Mouse (Mus musculus) brown adipose tissue, adult 24 weeks (tissue): ENCODE results near the gene Lin9. TPM values are rescaled to one million over a fixed set of nuclear protein-coding genes. Genes with fewer than 3 reads are reported as not detected.

Experiments
- H3K27ac ChIP-seq: fragments of 200-500 bp; replicated peaks from 2 replicates; pipeline ENCODE4 v1.5.1; 2012; ENCODE audit warnings: low read depth, mild to moderate bottlenecking, low read length
- H3K4me1 ChIP-seq: fragments of 200-500 bp; 2 replicates; pipeline ENCODE4 v1.6.1; 2012; ENCODE audit warnings: low read length, mixed read lengths; ENCODE audit not compliant: control insufficient read depth, insufficient read depth, insufficient read length
- H3K4me3 ChIP-seq: fragments of 200-500 bp; 2 replicates; pipeline ENCODE4 v1.5.1; 2012; ENCODE audit warnings: low read depth, mild to moderate bottlenecking, low read length, moderate library complexity; ENCODE audit not compliant: insufficient read depth
- polyA plus RNA-seq: library from polyadenylated mRNA; stranded (reverse); fragments of >200 nt; gene quantifications from 2 replicates; pipeline ENCODE4 v1.2.4, GENCODE M21; 2012; ENCODE audit not compliant: missing spikeins, insufficient read depth, insufficient read length

The Lin9 gene
- polyA plus RNA-seq, 1 experiment, result 3.4 TPM

DNA sequence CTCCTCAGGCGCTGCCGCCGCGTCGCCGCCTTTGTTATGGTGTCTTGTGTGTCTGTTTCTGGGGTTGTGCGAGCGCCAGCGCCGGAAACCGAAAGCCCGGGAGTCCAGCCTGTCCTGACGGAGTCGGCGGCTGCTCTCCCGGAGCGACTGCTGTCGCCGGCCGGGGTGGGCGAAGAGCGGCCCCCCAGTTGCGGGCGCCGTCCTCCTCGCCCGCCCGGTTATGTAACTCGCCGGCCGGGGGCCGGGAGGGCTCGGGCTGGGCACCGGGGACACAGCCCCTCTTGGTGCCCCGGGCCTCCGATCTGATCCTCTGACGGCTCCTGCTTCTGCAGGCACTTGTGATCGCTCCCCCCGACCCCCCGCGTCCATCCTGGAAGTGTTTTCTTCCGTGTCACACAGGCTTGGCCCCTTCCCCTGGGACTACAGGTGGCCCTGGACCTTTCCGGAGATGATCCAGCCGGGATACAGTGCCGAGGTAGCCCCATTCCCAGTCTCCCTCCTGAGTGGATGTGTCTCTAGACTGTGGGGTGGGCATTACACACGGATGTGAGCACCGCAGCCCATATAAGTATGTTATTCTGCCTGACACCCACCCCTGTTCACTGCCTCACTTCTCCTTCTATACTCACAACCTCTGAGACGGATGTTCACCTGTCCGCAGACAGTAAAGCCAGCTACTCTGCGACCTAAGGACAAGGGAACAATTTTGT, 723 bp downstream of the Lin9 start:
- H3K4me3 ChIP-seq, result peak overlapping the region; percentile 81
- no peak overlapping the region for H3K27ac ChIP-seq
- H3K4me1 ChIP-seq, result no peaks in the 10 kb centered on the region

- no peaks in the 10 kb centered on the region for H3K4me1 ChIP-seq
- H3K27ac ChIP-seq, result no peak overlapping the region
- peak overlapping the region; percentile 81; the same call in 1 of the 2 replicates for H3K4me3 ChIP-seq
These were observed 1.2 kb downstream of the Lin9 start for GRCm38 (mm10) chr1:180642228-180642564.

DNA sequence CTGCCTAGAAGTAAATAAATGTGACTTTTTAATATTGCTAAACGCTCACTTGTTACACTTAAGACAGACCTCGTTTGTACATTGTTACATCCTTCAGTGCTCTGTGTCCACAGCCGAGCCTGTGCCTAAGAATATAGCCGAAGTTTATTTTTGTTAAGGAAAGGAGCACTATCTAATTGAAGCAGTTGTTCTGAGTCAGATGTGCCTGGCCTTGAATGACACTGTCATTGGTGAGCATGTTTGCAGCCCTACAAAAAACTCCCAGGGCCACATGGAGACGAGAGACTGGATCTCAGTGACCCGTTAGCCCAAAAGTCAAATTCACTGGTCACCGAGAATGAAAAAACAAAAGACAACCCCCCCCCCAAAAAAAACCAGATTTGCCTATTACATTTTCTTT, 50.3 kb downstream of the Lin9 start:
- Histone ChIP-seq H3K4me3 (no peak overlapping the region), H3K27ac (no peak overlapping the region), H3K4me1 (no peaks in the 10 kb centered on the region)

GRCm38 (mm10) chr1:180696626-180697352, 55.8 kb downstream of the Lin9 start, which contains the start of gene Mixl1:
Gene Mixl1, minus strand, starts transcription at chr1:180697034.
- Histone ChIP-seq H3K4me3 (peak within 1 kb of the TSS; percentile 31), H3K4me1 (0 out of 2 replicates have a peak, but pooled peaks cover 2% of the 10 kb centered on the region), H3K27ac (no peak within 1 kb of the TSS)

GRCm38 (mm10) chr1:180698063-180698462, 57.1 kb downstream of the Lin9 start:
- 0 out of 2 replicates have a peak, but pooled peaks cover 2% of the 10 kb centered on the region for H3K4me1 ChIP-seq
- H3K27ac ChIP-seq, result no peak overlapping the region
- no peak overlapping the region for H3K4me3 ChIP-seq

DNA sequence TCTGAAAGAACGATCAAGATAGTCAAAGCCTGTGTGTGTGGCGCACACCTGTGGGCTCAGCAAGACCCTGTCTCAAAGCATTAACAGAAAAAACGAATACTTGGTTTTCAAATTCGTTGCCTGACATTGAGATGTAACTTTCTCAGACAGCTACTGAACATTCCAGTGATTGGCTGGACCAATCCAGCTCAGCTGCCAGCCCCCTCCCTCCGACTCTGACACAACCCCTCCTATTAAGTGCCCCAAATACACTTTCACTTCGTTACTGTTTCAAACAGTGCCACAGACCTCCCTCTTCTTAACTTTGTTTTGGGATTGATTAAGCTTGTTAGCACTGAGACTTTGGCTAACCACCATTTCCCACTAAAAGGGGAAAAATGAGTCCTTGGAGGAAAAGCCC, 62.5 kb downstream of the Lin9 start:
- H3K4me1 ChIP-seq, result no peaks in the 10 kb centered on the region
- H3K4me3 ChIP-seq, result peak overlapping the region; percentile 43
- H3K27ac ChIP-seq, result no peak overlapping the region

DNA sequence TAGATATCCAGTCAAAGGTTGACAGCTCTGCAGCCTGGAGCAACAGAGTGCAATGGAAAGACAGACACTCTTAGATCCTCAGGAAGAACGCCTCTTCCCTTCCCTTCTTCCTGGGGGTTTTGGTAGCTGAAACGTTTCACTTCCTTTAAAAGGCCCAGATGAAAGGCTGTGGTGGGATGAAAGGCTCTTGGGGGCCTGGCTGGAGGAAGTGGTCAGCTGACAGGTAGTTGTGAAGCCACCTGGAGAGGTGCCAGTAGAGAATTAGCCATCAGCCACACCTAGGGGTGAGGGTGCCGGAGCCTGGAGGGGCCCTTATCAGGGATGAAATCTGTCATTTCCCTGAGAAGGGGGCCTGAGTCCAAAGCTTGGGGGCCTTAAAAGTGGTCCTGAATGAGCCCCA, 66.4 kb downstream of the Lin9 start:
- H3K27ac ChIP-seq, result no peak overlapping the region
- no peaks in the 10 kb centered on the region for H3K4me1 ChIP-seq
- no peak overlapping the region for H3K4me3 ChIP-seq

GRCm38 (mm10) chr1:180707813-180708212, 66.9 kb downstream of the Lin9 start:
- Histone ChIP-seq H3K27ac (no peak overlapping the region), H3K4me1 (no peaks in the 10 kb centered on the region), H3K4me3 (no peak overlapping the region)

DNA sequence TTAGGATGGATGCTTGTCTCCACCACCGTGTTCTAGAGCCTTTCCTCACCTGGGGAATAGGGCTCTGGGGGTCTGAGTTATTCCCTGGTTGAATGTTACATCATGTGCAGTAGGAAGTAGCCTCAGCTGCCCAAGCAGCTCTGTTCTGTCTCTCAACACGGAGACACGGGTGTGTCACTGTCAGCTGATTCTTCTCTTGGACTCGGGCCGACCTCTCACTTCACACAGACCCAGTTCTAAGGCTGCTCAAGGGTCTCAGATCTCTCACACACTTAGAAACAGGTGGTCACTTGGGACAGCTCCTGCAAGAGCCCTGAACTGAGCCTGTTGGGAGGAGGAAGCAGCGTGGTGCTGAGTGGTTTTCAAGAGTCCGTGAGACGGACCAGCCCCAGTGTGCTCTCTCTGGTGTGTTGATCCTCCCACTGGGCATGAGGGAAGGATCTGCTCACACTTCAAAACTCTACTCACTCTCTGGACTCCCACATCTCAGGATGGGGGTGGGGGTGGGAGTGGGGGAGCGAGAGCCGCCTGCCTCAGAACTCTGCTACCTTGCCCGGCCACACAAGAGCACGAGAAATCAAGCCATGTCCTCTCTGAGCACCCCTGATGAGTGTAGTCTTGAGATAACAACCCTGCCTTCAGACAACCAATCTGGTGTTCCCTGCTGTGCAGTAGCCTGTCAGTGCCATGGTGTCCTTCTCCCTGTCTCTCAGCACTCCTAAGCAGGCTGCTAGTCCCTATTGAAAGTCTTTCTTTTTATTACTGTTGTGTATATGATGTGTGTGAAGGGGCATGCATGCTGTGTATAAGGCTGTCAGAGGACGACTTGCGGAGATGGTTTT, 68.2 kb downstream of the Lin9 start:
- Histone ChIP-seq H3K4me1 (no peaks in the 10 kb centered on the region), H3K4me3 (no peak overlapping the region), H3K27ac (no peak overlapping the region)

GRCm38 (mm10) chr1:180718756-180719155, 77.8 kb downstream of the Lin9 start:
- Histone ChIP-seq H3K27ac (no peak overlapping the region), H3K4me3 (no peak overlapping the region), H3K4me1 (no peaks in the 10 kb centered on the region)

- H3K4me3 ChIP-seq, result no peak overlapping the region
- H3K27ac ChIP-seq, result no peak overlapping the region
- no peaks in the 10 kb centered on the region for H3K4me1 ChIP-seq
These were observed 78.5 kb downstream of the Lin9 start for GRCm38 (mm10) chr1:180719483-180719882.

DNA sequence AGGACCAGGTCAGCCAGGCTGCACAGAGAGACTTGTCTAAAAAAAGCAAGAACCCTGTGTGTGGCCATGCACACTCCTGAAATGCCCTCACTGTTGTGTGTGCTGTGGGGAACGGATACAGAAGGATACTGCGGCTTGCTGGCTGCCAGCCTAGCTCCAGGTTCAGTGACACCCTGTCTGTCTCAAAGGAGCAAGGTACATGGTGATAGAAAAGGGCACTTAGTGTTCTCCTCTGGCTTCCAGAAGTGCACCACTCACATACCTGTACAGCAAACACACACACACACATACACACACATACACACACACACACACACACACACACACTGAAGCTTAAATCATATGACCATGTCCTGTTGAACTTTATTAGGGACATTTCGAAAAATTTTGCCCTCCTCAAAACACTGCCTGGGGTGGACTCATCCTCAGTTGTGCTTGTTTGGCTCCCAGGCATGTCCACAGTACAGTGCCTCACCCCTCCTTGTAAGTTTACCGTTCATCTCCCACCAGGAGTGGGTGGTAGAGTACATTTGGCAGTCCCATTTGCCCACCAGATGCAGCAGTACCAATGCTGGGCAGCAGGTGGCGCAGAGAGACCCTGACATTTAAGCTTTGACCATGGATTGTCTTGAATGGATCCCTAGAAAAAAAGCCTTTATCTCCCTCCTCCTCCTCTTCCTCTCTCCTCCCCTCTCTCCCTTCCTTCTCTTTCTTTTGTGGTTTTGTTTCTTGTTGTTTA, 79.2 kb downstream of the Lin9 start:
- Histone ChIP-seq H3K4me1 (no peaks in the 10 kb centered on the region), H3K27ac (no peak overlapping the region), H3K4me3 (no peak overlapping the region)

GRCm38 (mm10) chr1:180722608-180723007, 81.7 kb downstream of the Lin9 start:
- H3K27ac ChIP-seq, result no peak overlapping the region
- no peak overlapping the region for H3K4me3 ChIP-seq
- 0 out of 2 replicates have a peak, but pooled peaks cover under 1% of the 10 kb centered on the region for H3K4me1 ChIP-seq

DNA sequence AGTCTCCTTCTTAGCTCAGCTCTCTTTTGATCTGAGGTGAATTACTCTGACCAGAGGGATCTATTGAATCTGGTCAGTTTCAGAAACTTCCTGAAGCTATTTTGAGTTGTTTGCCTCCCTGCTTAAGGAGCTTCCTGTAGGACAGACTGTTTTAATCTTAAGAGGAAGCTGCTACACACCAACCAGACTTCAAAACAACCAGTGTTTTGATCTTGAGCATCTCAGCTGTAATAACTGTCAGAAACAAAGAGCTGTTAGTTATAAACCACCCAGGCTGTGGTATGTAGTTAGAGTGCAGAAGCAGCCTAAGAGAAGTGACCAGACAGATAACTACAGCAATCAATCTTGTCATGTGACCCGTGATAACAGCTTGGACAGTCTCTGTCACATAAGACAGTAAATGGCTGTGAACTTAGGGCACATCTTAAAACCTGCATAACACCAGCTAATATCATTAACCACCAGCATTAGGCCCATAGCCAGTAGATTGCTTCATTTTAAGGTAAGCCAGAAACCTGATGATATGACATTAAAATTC, 82.8 kb downstream of the Lin9 start:
- peaks cover 7% of the 10 kb centered on the region for H3K4me1 ChIP-seq
- no peak overlapping the region for H3K4me3 ChIP-seq

More for the DNA sequence above, 82.8 kb downstream of the Lin9 start:
- no peak overlapping the region for H3K27ac ChIP-seq
